Mouse (Mus musculus) kidney, adult 2 months (tissue): ENCODE data around the gene Mrpl52.

Source experiments
- CTCF ChIP-seq: fragments of 200-500 bp; conservative IDR thresholded peaks from 2 replicates; pipeline ENCODE4 v1.5.1; 2011; ENCODE audit warnings: low read depth, mild to moderate bottlenecking, control low read depth, low read length, moderate library complexity, mixed read lengths; ENCODE audit not compliant: insufficient read depth, insufficient read length
- POLR2A ChIP-seq: fragments of 200-500 bp; IDR thresholded peaks from one replicate; pipeline ENCODE4 v1.6.1; 2011; ENCODE audit warnings: low read depth, low read length, control low read depth

GRCm38 (mm10) chr14:54423406-54423805, 3.3 kb upstream of the Mrpl52 start:
- TF ChIP-seq CTCF (peak; percentile 72), POLR2A (no peak)
